In genomic region chr10:62730826-62731225, GRCm38 (mm10) we compare ENCODE assay signal across 11 mouse cellular contexts.
"Had no signal": no experiment of that assay in that cellular context is flagged by ENCODE, and none has a peak within 500 bp of the region (broad histone marks: within the 10 kb centered on the region; RNA-seq: fewer than 3 reads in every experiment).

No protein-coding gene starts in this region.

- DNase-seq: right cerebral cortex, adult 18-20 months; right cerebral cortex, postnatal 14 days; right cerebral cortex, postnatal 25 days; right cerebral cortex, postnatal 4 days; spleen, adult 18-20 months; thymus, adult 18-20 months; thymus, adult 2 months; thymus, postnatal 14 days; thymus, postnatal 25 days; thymus, postnatal 36 days; thymus, postnatal 4 days had no signal
